Mouse (Mus musculus) MN1 (cell line): ENCODE measurements around the gene St3gal2.
"Not testable (repeated sequence)": the region's sequence is repeated elsewhere in the genome, so short reads cannot be mapped to it uniquely, and the experiment has no call there.

Experiments
- DNase-seq: peaks from one replicate; pipeline ENCODE4 v3.0.0-alpha.2; 2016; ENCODE audit warnings: low spot score

The St3gal2 gene

DNA sequence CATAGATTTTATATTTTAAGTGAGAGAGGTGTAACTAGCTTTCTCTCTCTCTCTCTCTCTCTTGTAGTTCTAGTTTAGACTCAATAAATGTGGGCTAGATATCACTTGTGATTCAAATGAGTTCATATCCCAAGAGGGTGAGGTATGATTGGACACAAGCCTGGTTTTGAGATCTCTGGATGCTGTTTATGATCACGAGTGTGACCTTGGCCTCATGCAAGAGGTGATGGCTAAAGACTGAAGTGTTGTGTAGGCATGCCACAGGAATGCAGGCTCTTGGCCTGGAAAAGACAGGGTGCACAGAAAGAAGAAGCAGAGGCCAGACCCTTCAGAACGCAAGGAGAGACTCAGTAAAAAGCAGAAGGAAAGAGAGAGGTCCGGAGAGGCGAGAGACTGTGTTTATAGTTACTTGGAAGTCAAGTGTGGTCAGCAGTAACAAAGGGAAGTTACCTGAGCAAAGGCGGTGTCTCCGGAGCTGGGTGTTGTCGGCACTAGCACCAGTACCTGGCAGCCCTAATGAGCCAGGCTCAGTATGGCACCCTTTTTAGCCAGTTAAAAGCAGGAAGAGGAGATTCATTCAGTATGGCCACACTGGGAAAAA, 24.7 kb downstream of the St3gal2 start:
- no peak for DNase-seq

GRCm38 (mm10) chr8:110945716-110946115, 26.0 kb downstream of the St3gal2 start:
- no peak for DNase-seq

DNA sequence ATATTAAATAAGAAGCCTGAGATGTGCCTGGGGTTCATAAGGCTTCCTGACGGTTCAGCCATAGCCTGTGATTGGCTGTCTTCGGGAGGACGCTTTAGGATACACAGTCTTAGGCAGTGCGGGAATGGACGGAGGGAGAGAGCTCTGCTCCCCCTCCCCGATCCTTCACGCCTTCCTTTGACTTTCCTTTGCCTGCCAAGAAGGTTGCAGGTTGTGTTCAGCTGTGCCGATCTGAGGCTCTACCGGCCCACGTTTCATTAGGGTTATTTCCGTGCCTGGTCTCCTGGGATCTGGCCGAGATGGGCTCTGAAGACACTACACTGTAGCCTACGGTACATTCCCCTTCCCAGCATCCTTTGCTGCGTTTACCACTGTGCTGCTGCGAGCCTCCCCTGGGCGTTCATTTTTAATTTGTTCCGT, 30.4 kb downstream of the St3gal2 start:
- no peak for DNase-seq

- no peak for DNase-seq
Observed at GRCm38 (mm10) chr8:110954776-110955175, 35.1 kb downstream of the St3gal2 start.

- no peak for DNase-seq
Observed at GRCm38 (mm10) chr8:110956619-110957450, 37.1 kb downstream of the St3gal2 start.

DNA sequence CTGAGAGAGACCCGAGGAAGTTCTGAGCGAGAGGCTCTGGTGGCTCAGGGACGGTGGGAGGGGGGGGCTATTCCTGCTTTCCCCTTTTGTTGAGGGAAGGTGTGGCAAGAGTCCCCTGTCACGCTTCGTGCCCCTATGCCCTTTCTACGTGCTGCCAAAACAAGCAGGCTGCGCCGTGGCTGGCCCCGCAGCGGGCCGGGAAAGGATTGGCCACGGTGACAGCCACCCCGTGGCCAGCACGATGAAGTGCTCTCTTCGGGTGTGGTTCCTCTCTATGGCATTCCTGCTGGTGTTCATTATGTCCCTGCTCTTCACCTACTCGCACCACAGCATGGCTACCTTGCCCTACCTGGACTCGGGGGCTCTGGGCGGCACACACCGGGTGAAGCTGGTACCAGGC, 37.7 kb downstream of the St3gal2 start:
- DNase-seq, result no peak

DNA sequence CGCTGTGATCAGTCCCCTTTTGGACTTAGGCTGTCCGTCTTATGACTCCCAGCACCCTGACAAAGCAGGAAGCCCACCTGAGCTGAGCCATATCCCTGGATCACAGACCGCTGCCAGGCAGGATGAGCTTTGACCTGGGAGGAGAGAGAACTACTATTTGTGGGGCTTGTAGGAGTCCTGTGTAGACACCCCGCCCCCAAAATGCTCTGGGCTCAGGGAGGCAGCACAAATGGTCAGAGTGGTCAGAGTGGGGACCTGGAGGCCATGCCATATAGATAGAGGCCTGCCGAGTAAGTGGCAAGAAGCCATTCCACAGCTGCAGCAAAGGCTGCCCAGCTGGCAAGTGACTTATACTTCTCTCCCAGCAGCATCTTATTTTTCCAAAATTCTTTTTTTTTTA, 38.4 kb downstream of the St3gal2 start:
- DNase-seq, result no peak

GRCm38 (mm10) chr8:110958553-110958952, 38.8 kb downstream of the St3gal2 start:
- DNase-seq, result not testable (repeated sequence)

GRCm38 (mm10) chr8:110959071-110959780, 39.5 kb downstream of the St3gal2 start:
- DNase-seq, result no peak

- DNase-seq, result no peak
Observed at GRCm38 (mm10) chr8:110959906-110960305, 40.2 kb downstream of the St3gal2 start.

- DNase-seq, result no peak
Observed at GRCm38 (mm10) chr8:110963051-110963450, 43.3 kb downstream of the St3gal2 start.

DNA sequence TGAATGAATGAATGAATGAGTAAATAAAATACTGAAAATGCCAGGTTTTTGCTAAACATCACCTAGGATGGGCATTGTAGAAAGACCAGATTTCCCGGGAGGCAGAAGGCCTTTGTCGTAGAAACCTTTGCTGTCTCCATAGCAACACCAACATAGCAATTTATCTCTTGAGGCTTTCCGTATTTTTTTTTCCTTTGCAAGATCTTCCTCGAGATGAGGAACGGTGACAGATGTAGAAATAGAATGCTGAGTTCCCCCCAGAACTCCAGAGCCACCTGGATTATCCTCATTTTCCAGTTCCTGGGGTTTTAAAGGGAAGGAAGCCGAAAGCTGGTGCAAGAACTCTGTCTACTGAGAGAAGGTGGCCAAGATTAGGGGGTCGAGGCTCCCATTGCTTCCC, 44.9 kb downstream of the St3gal2 start:
- peak; percentile 30 for DNase-seq

DNA sequence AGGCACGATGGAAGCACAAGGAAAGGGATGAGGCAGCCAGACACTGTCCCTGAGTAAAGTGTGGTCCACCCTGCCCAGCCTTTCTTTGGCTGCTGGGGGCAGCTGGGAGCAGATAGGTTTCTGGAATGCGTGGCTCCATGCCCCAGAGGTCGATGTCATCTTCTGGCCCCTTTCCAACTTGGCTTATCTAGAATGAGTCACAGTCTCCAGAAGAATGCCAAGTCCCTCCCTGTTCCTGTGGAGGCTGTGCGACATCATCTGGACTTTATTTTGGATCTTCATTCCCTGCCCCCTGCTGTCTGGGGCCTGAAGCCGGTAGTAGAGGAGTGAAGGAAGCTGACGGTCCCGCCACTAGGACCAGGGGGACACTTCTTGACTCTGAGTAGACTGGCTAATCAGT, 45.9 kb downstream of the St3gal2 start:
- peak; percentile 95 for DNase-seq

- DNase-seq, result peak; percentile 28
Observed at GRCm38 (mm10) chr8:110966586-110966985, 46.9 kb downstream of the St3gal2 start.

- peak; percentile 45 for DNase-seq
Observed at GRCm38 (mm10) chr8:110967326-110967725, 47.6 kb downstream of the St3gal2 start.

GRCm38 (mm10) chr8:110969910-110970770, 50.4 kb downstream of the St3gal2 start:
- DNase-seq, result no peak

- DNase-seq, result not testable (repeated sequence)
Observed at GRCm38 (mm10) chr8:110976532-110976931, 56.8 kb downstream of the St3gal2 start.

- not testable (repeated sequence) for DNase-seq
Observed at GRCm38 (mm10) chr8:110977987-110978386, 58.3 kb downstream of the St3gal2 start.

- no peak for DNase-seq
Observed at GRCm38 (mm10) chr8:110981304-110981703, 61.6 kb downstream of the St3gal2 start.

DNA sequence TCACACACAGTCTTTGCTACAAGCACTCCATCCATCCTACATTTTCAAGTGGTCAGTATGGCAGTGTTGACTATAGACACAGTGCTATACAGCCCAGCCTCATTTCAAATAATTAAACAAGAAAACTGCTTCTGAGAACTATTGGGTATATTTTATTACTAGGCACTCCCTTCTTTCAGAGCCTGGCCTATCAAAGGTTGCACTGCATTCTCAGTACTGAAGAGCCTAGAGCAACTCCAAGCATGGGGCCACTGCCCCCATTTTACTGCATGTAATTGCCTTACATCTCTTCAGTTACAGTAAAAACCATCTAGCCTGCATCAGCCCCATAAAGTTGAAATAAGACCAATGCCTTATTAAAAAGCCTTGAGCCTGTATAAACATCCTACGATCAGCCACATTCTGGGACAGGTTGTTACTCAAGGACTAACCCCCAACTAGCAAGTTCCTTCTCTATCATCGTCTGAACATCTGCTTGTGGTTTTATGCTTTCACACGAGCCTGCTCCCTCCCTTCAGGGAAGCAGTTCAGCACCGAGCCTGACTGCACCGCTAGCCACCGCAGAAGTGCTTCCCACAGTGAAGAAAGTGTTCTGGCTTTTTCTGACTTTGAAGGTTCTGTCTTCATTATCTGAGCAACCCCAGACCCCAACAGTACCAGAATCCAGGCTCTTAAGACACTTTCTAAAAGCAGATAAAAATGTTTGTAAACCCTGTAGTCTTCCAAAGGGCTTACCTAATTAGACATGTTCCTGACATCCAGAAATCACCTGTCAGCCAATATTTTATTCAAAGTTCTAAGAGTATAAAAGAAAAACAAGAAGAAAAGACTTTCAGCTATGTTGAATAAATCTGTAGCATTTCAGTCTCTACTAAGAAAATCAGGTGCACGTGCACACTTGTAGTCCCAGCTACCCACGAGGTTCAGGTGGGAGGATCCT, 68.4 kb downstream of the St3gal2 start:
- no peak for DNase-seq

GRCm38 (mm10) chr8:110990017-110990416, 70.3 kb downstream of the St3gal2 start:
- no peak for DNase-seq
